Mouse (Mus musculus) midbrain, postnatal 0 days (tissue): ENCODE results near the gene Mgat5. TPM values are rescaled to one million over a fixed set of nuclear protein-coding genes. Genes with fewer than 3 reads are reported as not detected.
A peak's percentile ranks its signal among the peaks of the same experiment; 100 is the strongest.

Experiments used
- ATAC-seq: fragments of 200-750 bp; cut with Nextera tagmentation; 2 replicates; pipeline ENCODE4 v1.8.0; 2017; ENCODE audit warnings: moderate number of reproducible peaks, mild to moderate bottlenecking, moderate TSS enrichment, moderate library complexity; ENCODE audit not compliant: low FRiP score
- DNase-seq: peaks from one replicate; pipeline ENCODE4 v3.0.0-alpha.2; 2015; ENCODE audit warnings: low spot score
- H3K27ac ChIP-seq: fragments of 300-500 bp; sonication (generic); 2 replicates; pipeline ENCODE4 v1.5.1; 2014; ENCODE audit warnings: low read depth, mild to moderate bottlenecking, low read length, mixed read lengths
- H3K27me3 ChIP-seq: fragments of 300-500 bp; sonication (generic); 2 replicates; pipeline ENCODE4 v1.6.1; 2014; ENCODE audit warnings: low read length, control low read depth, mixed read lengths; ENCODE audit not compliant: insufficient read depth
- H3K36me3 ChIP-seq: fragments of 300-500 bp; sonication (generic); 2 replicates; pipeline ENCODE4 v1.6.1; 2014; ENCODE audit warnings: low read length, control low read depth, mixed read lengths; ENCODE audit not compliant: insufficient read depth
- H3K4me1 ChIP-seq: fragments of 300-500 bp; sonication (generic); 2 replicates; pipeline ENCODE4 v1.6.1; 2014; ENCODE audit warnings: mild to moderate bottlenecking, control low read depth, antibody characterized with exemption, low read length, mixed read lengths; ENCODE audit not compliant: insufficient read depth
- H3K4me2 ChIP-seq: fragments of 300-500 bp; sonication (generic); 2 replicates; pipeline ENCODE4 v1.6.1; 2014; ENCODE audit warnings: low read depth, mild to moderate bottlenecking, low read length, mixed read lengths; ENCODE audit not compliant: poor library complexity, severe bottlenecking
- H3K4me3 ChIP-seq: fragments of 300-500 bp; sonication (generic); 2 replicates; pipeline ENCODE4 v1.5.1; 2014; ENCODE audit warnings: low read depth, mild to moderate bottlenecking, low read length, moderate library complexity
- H3K9ac ChIP-seq: fragments of 300-500 bp; sonication (generic); replicated peaks from 2 replicates; pipeline ENCODE4 v1.6.1; 2014; ENCODE audit warnings: mild to moderate bottlenecking, low read length, moderate library complexity, mixed read lengths; ENCODE audit not compliant: poor library complexity, severe bottlenecking
- H3K9me3 ChIP-seq: fragments of 300-500 bp; sonication (generic); 2 replicates; pipeline ENCODE4 v1.6.1; 2016; ENCODE audit warnings: low read length, control low read depth
- CTCF ChIP-seq: IDR thresholded peaks from 2 replicates; pipeline ENCODE4 v1.5.1; 2016; ENCODE audit warnings: antibody characterized with exemption, mild to moderate bottlenecking
- WGBS: fragments of 180-500 bp; shearing (Covaris S2); extraction: QIAGEN DNeasy Blood & Tissue Kit; methylation state at CpG from one replicate; pipeline ENCODE4 v1.1.7; 2014; 5-methylcytosine and 5-hydroxymethylcytosine counted together
- polyA plus RNA-seq: library from polyadenylated mRNA; unstranded; fragments of >200 nt; fragmentation: Nextera tagmentation; extraction: Ambion mirVana; gene quantifications from 2 replicates; pipeline ENCODE4 v1.2.1, GENCODE M21; 2015
- total RNA-seq: library from RNA; depleted of rRNA; stranded (reverse); fragments of >200 nt; gene quantifications from 2 replicates; pipeline ENCODE4 v1.2.3, GENCODE M21; 2014

Gene Mgat5
- total and polyA plus RNA-seq, 2 experiments from 2014 or later, result 13.0 to 56.5 TPM

- no peak for ATAC-seq
- no peak for TF ChIP-seq CTCF
Measured at GRCm38 (mm10) chr1:127420383-127420782, 215.6 kb downstream of the Mgat5 start.

GRCm38 (mm10) chr1:127420795-127421194 is 216.0 kb downstream of the Mgat5 start:
- Histone ChIP-seq H3K4me3 (no peak overlapping the region), H3K27ac (no peak overlapping the region), H3K36me3 (peaks cover 3% of the 10 kb centered on the region; the same call in 1 of the 2 replicates), H3K27me3 (no peaks in the 10 kb centered on the region), H3K4me1 (no peaks in the 10 kb centered on the region), H3K4me2 (no peak overlapping the region), H3K9me3 (no peaks in the 10 kb centered on the region), H3K9ac (no peak overlapping the region)
- DNase-seq (no peak), ATAC-seq (no peak)
- 69% methylated on average over 14 of the region's 15 CpGs for WGBS
- no peak for TF ChIP-seq CTCF

More at GRCm38 (mm10) chr1:127420383-127420782, 215.6 kb downstream of the Mgat5 start:
- Histone ChIP-seq H3K4me3 (no peak overlapping the region), H3K36me3 (peaks cover 3% of the 10 kb centered on the region; the same call in 1 of the 2 replicates), H3K4me1 (no peaks in the 10 kb centered on the region), H3K9me3 (no peaks in the 10 kb centered on the region), H3K4me2 (no peak overlapping the region), H3K27me3 (no peaks in the 10 kb centered on the region), H3K9ac (no peak overlapping the region), H3K27ac (no peak overlapping the region)
- no peak for DNase-seq
- WGBS, result 33% methylated on average over 13 of the region's 13 CpGs

- no peak overlapping the region for H3K4me3 ChIP-seq
- H3K27me3 ChIP-seq, result no peaks in the 10 kb centered on the region
- WGBS, result 69% methylated on average over 4 of the region's 4 CpGs
- no peaks in the 10 kb centered on the region for H3K4me1 ChIP-seq
- no peak overlapping the region for H3K4me2 ChIP-seq
- no peak for TF ChIP-seq CTCF
- H3K9me3 ChIP-seq, result no peaks in the 10 kb centered on the region
- H3K27ac ChIP-seq, result no peak overlapping the region
- no peak overlapping the region for H3K9ac ChIP-seq
- ATAC-seq (no peak), DNase-seq (no peak)
- peaks cover 3% of the 10 kb centered on the region; the same call in 1 of the 2 replicates for H3K36me3 ChIP-seq
Measured at GRCm38 (mm10) chr1:127422565-127422964, 217.8 kb downstream of the Mgat5 start.

- Histone ChIP-seq H3K9ac (no peak overlapping the region), H3K4me3 (no peak overlapping the region), H3K4me2 (no peak overlapping the region), H3K27ac (no peak overlapping the region), H3K27me3 (no peaks in the 10 kb centered on the region), H3K36me3 (0 out of 2 replicates have a peak, but pooled peaks cover 3% of the 10 kb centered on the region), H3K9me3 (no peaks in the 10 kb centered on the region), H3K4me1 (no peaks in the 10 kb centered on the region)
- ATAC-seq, result 0 out of 2 replicates have a peak, but pooled peaks have one; percentile 38
- no peak for DNase-seq
- TF ChIP-seq CTCF, result no peak
- 45% methylated on average over 6 of the region's 6 CpGs for WGBS
Measured at GRCm38 (mm10) chr1:127425021-127425532, 220.3 kb downstream of the Mgat5 start.

GRCm38 (mm10) chr1:127430290-127430689 is 225.5 kb downstream of the Mgat5 start:
- peak; percentile 44 for DNase-seq
- ATAC-seq, result no peak

GRCm38 (mm10) chr1:127434829-127435228 is 230.0 kb downstream of the Mgat5 start:
- WGBS, result 71% methylated on average over 4 of the region's 4 CpGs
- Histone ChIP-seq H3K9me3 (no peaks in the 10 kb centered on the region), H3K9ac (no peak overlapping the region), H3K27ac (no peak overlapping the region), H3K27me3 (no peaks in the 10 kb centered on the region), H3K4me2 (no peak overlapping the region), H3K4me3 (no peak overlapping the region), H3K36me3 (no peaks in the 10 kb centered on the region), H3K4me1 (no peaks in the 10 kb centered on the region)
- no peak for ATAC-seq
- TF ChIP-seq CTCF, result no peak
- no peak for DNase-seq

More at GRCm38 (mm10) chr1:127430290-127430689, 225.5 kb downstream of the Mgat5 start:
- H3K9ac ChIP-seq, result no peak overlapping the region
- H3K9me3 ChIP-seq, result no peaks in the 10 kb centered on the region
- H3K4me1 ChIP-seq, result no peaks in the 10 kb centered on the region
- TF ChIP-seq CTCF, result no peak
- no peaks in the 10 kb centered on the region for H3K36me3 ChIP-seq
- no peaks in the 10 kb centered on the region for H3K27me3 ChIP-seq
- WGBS, result 83% methylated on average over 7 of the region's 7 CpGs
- no peak overlapping the region for H3K27ac ChIP-seq
- H3K4me2 ChIP-seq, result no peak overlapping the region
- no peak overlapping the region for H3K4me3 ChIP-seq
